Mouse (Mus musculus) CD4-positive, CD25-positive, alpha-beta regulatory T cell, adult 2 months (primary cell): ENCODE measurements around the gene Epx.

Experiments
- DNase-seq: peaks from one replicate; pipeline ENCODE4 v3.0.0-alpha.2; 2012; ENCODE audit warnings: low read depth, low spot score

Gene Epx

DNA sequence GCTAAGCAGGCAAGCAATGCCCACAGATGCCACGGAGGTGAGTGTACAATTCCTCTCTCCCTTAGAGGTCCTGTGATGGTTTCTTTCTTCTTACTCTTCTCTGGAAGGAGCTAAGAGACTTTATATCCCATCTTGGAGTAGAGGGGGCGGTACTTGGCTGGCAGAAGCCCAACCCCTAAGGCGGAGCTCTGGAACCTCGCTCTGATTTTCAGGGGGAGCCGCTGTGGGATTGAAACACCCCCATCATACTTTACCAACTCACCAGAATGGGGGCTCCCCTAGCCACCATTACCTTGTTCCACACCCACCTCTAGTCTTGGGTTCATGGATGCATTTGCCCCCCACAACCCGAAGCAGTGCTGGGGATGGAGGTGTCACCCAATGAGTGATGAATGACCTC is at the start of gene Epx:
Gene Epx, minus strand, starts transcription at position 101 of the 400 bp plus-strand sequence.
- DNase-seq: no peak

DNA sequence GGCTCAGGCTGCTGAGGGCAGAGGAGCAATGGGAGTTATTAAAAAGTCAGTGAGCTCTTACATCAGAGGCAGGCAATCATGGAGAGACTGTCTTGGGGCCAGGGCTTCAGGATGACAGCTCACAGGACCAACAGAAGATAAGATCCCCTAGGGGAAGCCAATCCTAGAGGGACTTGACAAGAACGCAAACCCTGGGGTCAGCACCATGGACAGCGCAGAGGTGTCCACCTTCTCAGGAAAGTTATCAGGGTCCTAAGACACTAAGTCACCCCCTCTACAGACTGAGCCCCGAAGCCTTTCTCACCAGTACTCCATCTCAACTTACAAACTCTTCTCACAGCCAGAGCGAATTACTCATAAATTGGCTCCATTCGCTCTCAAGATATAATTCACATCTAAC is 45.6 kb upstream of the Epx start, which contains the start of gene Olfr464:
Gene Olfr464, minus strand, starts transcription at position 2 of the 400 bp plus-strand sequence.
- DNase-seq: peak; percentile 29

DNA sequence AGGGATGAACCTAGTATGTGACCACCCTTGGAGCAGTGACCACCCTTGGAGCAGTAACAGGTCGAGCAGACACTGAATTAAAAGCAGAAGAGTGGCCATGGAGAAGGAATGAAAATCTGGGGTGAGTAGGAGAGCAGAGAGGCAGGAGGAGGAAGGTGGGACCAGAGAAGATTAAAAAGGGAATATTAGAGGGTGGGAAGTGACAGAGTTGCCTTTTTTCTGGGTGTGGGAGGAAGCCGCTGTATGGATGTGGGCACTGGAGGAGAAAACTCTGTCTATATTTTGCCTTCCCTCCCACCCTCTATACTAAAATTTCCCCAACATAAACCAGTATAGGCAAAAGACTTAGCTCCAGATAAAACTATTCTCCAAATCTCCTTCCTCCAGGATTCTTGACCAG is 45.0 kb upstream of the Epx start:
- DNase-seq: no peak

DNA sequence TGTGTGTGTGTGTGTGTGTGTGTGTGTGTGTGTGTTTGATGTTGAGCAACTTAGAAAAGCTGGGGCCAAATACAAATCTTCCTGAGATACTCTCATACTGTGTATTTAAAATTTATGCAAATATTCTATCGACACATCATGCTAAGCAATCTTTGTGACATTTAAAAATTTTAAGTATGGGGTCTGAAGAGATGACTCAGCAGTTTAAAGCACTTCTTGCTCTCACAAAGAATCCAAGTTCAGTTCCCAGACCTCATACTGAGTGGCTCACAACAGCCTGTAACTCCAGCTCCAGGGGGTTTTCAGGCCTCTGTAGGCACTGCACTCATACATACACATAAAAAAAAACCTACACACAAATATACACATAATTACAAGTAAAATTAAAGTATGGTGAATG is 40.7 kb upstream of the Epx start:
- no peak for DNase-seq

DNA sequence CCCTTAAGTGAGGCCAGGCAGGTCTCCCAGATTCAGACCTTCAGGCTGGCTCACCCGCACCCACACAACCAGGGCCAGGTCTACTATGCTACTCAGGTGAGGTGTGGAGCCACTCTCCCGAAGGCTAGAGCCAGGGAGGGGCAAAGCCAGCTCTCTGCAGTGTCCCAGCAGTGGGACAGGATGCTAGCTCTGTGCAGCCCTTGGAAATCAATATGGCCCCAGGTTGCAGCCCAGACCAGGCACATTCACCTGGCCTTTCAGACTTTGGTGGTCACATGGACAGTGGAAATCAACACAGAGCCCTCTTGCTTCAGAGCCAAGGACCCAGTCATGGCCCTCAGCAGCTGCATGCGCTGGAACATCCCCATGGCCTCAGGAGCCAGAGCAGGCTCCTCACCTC is 29.0 kb upstream of the Epx start:
- DNase-seq: no peak

DNA sequence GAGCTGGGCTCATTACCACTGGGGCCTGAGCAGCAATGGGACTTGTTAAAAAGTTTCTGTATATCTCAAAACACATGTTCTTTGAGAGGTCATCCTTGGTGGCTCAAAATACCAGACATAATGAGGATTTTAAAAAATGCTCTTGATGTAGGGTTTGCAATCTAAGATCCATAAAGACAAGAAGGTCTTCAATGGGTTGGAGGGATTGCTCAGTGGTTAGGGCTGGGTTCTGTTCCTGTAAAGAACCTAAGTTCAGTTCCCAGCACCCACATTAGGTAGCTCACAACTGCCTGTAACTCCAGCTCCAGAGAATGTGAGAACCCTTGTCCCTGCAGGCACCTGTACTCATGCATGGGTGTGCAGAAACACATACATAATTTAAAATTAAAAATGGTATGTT is 22.0 kb upstream of the Epx start, which contains the start of gene Olfr463:
Gene Olfr463, minus strand, starts transcription at position 101 of the 400 bp plus-strand sequence.
- no peak for DNase-seq

DNA sequence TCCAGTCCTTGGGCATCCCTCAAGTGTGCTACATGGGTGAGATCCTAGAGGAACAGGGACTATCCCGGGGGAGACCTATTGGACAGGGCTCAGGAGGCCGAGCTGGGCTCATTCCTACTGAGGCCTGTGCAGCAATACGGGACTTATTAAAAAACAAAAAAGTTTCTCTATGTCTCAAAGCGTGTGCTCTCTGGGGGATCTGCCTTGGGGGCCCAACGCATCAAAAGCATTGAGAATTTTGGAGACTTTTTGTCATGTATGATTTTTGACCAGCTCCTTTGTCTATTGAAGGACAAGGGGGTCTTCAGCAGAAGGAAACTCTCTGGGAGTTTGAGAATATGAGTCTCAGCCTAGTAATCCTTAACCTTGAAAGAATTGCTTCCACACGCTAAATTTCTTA is 16.8 kb upstream of the Epx start, which contains the start of gene Olfr462:
Gene Olfr462, minus strand, starts transcription at position 101 of the 400 bp plus-strand sequence.
- DNase-seq: no peak

DNA sequence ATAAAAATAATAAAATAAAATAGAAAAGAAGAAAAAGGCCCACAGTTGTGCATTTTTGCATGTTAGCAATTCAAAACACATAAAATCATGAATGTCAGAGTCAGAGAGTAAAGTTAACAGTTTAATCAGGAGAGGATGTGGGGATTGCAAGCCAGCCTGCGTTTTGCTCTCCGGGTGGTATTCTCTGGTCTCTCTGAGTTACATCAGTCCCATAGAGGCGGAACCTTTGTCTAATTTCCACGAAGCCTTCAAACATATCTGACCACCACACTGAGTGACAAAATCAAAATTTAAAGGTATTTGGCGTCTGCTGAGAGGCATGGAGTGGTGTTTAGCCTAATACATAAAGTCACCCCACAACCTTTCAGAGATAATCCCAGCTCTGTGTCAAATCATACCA is 9.5 kb upstream of the Epx start:
- DNase-seq: no peak

DNA sequence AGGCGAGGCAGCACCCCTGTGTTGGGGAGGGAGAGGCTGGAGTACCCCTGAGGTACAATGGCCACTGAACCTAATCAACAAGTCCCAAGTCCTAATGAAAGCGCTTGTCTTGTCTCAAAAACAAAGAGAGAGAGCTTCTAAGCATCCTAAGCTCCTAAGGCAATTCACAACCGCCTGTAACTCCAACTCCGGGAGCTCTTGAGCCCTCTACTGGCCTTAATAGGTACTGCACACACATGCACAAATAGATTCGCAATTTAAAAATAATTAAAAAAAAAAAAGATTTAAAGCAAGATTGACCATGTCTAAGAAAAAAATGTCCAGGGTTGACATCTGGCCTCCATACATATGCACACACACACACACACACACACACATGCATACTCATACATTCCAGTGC is 8.2 kb upstream of the Epx start:
- DNase-seq: peak; percentile 56

DNA sequence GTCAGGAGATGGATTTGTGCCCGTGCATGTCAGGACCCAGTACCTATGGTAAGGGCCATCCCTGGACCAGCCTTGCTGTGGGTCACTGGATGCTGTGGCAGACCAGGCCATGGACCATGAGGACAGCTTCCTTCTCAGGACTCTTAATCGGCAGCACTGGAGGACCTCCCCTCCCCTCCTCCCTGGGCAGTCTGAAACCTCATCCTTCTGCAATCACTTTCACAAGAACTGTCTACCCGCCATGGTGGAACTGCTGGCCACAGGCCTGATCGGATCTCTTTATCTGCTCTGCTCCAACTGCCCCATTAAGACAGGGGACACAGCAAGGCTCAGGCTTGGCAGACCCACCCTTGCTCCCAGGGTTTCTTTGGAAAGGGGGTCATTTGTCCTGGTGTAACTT is 6.4 kb upstream of the Epx start:
- no peak for DNase-seq

DNA sequence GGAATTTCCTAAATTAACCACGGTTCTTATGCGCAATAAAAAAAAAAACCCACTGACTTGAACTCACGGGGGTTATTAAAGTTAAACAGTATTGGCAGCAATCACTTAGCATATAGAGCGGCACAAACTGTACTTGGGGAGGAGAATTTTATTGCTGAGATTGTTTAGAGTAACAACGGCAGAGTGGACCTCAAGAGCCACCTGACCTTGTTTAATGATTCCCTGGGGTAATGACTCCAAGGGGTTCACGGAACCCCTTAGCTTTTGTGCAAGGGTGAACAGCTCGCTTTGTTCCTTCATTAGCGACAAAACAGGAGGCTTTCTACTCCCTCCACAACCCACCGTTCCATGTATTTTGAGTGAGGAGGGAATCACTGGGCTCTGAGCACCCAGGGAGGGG is 4.5 kb upstream of the Epx start:
- DNase-seq: no peak

DNA sequence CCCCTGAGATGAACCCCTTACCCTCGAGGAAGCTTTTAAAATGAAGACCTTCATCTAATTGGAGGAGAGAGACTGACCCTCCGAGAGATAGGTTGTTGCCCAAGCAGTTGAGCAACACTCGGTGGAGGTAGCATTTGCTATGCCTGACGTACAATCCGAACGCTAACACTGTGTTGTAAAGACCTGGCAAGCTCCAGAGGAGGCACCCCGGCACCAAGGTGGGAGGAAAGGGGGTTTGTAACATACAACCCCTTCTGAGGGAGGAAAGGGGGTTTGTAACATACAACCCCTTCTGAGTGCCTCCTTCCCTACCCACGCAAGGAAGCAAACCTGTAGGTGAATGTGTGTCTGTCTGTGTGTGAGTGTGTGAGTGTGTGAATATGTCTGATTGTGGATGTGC is 3.6 kb downstream of the Epx start:
- no peak for DNase-seq

DNA sequence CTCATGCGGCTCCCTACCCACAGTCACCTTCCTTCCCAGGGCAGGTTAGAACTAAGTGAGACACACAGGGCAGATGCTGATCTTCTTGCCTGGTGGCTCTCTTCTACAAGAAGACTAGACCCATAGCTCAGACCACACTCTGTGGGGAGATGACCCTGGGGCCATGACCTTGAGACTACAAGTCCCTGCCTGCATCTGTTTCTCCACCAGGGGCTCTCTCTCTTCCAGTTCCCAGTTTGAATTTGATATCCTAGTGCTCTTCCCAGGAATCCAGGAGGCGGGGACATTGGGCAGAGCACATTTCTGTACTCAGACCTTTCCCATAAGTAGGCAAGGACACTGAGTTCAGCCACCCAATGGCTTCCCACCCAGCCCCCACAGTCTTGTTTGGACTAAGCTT is 5.2 kb downstream of the Epx start:
- DNase-seq: no peak

DNA sequence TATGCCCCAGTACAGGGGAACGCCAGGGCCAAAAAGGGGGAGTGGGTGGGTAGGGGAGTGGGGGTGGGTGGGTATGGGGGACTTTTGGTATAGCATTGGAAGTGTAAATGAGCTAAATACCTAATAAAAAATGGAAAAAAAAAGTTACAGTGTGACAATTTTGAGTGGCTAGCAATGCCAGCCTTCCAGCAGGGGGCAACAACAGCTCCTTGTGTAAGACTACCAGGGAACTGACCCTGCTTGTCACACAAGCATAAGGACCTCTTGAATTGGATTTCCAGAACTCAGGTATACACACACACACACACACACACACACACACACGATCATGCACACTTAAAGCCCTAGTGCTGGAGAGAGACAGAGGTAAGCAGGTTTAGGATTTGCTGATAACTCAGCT is 8.4 kb downstream of the Epx start:
- peak; percentile 49 for DNase-seq

DNA sequence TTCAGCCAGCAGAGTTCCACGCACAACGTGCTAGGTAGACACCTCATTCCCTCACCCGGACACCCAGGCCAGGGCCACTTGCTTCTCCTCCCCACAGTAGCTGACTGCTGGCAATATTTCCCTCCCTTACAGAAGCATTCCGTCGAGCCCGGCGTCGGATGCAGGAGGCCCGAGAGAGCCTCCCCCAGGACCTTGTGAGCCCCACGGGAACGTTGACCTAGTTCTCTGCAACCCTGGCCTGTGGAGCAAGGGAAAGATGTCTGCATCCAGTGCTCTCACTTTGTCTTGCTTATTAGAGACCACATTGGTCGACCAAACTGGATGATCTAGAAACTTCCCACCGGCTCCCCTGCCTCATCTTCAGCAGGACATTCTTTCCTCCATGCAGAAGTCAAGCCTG is 12.5 kb downstream of the Epx start:
- DNase-seq: no peak

DNA sequence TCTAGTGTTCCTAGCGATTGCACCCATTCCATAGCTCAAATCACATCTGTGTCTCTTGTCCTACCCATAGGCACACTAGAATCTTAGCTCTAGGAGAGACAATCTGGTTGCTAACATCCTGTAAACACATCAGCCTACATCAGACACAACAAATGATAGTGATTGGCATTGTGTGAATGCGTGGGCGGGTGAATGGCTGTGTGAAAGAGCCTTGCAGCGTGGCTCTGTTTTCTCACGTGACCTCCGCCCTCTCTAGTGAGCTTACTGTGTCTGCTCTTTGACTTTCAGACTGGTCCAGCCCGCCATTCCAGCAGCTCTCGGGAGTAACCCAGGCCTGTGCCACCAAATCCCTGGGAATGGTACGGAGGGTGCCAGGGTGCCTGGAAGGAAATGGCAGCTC is 14.9 kb downstream of the Epx start:
- peak; percentile 38 for DNase-seq

DNA sequence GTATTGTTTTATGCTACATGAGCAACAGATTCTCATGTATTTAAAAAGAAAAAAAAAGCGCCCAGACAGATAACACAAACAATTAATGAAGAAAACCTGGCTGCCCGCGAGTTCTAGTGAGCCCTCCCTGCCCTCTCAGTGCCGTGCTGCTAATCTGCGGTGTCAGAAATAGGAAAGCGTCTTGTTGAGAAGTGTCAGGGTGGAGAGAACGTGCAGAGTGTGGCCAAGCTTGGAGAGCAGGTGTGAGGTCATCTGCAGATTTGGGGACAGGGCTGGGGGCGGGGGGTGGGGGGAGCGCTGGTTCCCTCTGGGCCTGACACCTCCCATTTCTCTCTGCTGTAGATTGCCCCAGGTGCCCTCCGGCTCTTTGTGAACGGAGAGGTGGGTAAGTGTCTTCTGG is 16.1 kb downstream of the Epx start:
- DNase-seq: no peak

DNA sequence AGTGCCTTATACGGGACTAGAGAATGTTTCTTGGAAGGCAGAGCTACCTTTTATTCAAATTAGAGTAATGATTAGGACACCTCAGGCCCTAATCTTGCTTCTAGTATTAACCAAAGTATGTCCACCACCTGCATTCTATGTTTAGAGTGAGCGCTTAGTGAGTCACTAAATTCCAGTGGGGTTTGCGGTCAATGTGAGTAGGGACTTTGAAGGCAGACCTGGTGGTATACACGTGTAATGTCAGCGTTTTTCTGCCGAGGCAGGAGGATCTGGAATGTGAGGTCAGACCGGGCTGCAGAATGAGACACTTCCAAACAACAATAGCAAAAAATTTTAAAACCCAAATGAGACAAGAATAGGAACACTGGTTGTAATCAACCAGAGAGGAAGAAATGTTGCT is 20.8 kb downstream of the Epx start:
- DNase-seq: no peak

DNA sequence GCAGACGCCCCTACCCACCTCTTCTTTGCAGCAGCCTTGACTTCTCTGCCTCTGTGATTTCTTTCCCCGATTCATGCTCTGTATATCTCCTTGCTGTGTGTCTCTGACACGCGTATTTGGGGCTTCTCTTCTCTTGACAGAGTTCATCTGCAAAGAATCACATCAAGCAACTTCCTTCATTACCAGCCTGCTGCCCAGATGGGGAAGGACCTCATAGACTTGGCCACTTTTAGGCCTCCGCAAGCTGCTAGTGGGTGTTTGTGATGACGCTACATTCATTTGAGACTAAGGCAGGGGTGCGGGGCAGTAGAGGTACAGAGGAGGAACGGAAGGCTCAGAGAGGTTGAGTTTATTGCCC is 21.8 kb downstream of the Epx start:
- DNase-seq: peak; percentile 25

DNA sequence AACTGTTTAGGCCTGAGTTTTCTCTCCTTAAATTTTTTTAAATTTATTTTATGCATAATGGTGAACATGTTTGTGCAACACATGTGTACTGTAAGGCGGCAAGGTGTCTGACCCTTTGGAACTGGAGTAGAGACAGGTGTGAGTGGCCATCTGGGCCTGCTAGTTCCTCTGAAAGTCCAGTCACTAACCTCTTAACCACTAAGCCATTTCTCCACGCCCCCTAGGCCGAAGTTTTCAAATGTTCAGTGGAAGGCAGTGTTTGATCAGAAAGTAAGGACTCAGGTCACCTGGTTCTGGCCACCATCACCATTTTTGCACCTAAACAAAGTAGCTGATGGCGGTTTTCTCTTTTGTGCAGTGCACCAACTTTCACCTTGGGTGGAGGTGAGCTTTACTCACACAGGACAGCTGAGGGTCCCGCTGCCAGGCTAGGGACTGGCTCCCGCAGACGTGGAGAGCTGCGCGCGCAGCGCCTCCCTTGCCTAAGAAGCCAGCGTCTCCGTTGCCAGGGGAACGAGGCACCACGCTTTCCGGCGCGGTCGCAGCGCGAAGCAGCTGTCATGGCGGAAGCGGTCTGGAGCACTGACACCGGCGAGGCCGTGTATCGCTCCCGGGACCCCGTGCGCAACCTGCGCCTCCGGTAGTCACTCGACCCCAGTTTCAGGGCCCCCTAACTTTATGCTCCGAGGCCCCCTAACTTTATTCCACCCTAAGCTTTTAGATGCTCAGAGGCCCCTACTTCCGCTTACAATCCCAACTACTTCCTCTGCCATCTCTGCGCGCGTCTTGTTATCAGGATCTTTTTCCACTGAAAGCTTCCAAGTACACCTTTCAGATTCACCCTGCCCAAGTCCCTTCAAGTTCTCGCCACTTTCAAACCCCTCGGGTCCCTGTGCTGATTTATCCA is 22.4 kb downstream of the Epx start, which contains the start of gene Mks1:
Gene Mks1, plus strand, starts transcription at position 526 of the 907 bp plus-strand sequence.
- DNase-seq: peak; percentile 98

DNA sequence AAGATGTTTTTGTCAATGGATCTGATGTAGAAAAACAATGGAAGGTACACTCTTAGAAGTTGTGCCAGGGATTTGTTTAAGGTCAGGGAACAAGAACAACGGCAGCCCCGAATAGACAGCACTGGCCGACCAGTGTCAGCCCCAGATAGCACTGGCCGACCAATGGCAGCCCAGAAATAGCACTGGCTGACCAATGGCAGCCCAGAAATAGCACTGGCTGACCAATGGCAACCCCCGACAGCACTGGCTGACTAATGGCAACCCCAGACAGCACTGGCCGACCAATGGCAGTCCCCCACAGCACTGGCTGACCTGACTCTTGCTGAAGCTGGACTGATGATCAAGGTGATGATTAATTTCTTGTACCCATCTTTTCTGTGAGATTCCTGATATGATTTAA is 27.5 kb downstream of the Epx start:
- no peak for DNase-seq

DNA sequence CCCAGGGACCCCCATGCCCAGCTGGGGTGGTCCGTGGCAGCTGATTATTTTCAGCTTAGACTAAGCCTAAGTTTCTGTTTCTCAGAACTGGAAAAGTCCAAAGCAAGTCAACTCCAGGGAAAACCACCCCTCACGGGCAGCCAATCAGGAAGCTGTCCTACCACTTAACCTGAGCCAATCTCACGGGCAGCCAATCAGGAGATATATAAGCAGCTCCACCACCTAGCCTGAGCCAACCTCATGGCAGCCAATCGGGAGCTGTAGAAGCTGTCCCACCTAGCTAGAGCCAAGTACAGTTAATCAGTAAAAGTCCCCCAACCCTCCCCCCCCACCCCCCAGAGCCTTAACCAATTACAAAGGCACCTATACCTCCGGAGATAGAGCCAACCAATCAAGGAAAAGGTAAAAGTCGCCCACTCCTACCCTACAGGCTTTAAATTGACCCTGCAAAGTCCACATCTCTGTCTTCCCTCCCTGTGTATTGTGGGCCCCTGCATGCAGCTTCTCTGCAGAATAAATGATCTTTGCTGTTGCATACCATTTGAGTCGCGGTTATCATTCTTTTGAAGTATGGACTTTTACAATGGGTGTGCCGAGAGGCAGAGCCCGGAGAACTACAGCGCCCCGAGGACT is 28.3 kb downstream of the Epx start:
- no peak for DNase-seq

DNA sequence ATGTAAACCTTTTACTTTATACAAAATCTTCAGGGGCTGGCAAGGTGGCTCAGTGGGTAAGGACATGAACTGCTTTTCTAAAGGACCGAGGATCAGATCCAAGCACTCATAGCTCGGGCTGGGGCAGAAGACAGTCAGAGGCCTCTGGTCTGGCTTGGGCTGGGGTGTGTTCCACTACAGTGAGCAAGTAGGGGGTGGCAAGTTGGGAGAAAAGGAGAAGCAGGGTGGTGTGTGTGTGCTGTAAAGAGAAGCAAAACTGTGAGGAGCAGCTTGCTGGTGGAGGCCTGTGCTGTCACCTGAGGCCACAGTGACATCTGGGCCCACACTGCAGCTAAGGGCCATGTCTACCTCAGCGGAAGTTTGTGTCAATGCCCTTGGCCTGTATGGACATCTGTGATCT is 33.9 kb downstream of the Epx start:
- DNase-seq: no peak
